Mouse (Mus musculus) forebrain, embryonic 11.5 days (tissue): ENCODE measurements around the gene Lpcat3. TPM values are rescaled to one million over a fixed set of nuclear protein-coding genes. Genes with fewer than 3 reads are reported as not detected.
A peak's percentile ranks its signal among the peaks of the same experiment; 100 is the strongest.

ENCODE experiments used
- ATAC-seq: fragments of 200-750 bp; cut with Nextera tagmentation; replicated peaks from 2 replicates; pipeline ENCODE4 v1.8.0; 2017; ENCODE audit warnings: moderate TSS enrichment; ENCODE audit not compliant: low FRiP score
- DNase-seq: peaks from one replicate; pipeline ENCODE4 v3.0.0-alpha.2; 2017; ENCODE audit warnings: low spot score
- H3K27ac ChIP-seq: fragments of 300-500 bp; sonication (generic); 2 replicates; pipeline ENCODE4 v1.5.1; 2014; ENCODE audit warnings: low read depth, low read length
- H3K27me3 ChIP-seq: fragments of 300-500 bp; sonication (generic); 2 replicates; pipeline ENCODE4 v1.6.1; 2014; ENCODE audit warnings: mild to moderate bottlenecking, low read length, mixed read lengths; ENCODE audit not compliant: control insufficient read depth, insufficient read depth
- H3K36me3 ChIP-seq: fragments of 300-500 bp; sonication (generic); 2 replicates; pipeline ENCODE4 v1.6.1; 2014; ENCODE audit warnings: mild to moderate bottlenecking, low read length, moderate library complexity, mixed read lengths; ENCODE audit not compliant: control insufficient read depth, insufficient read depth
- H3K4me1 ChIP-seq: fragments of 300-500 bp; sonication (generic); replicated peaks from 2 replicates; pipeline ENCODE4 v1.6.1; 2014; ENCODE audit warnings: low read length, mixed read lengths; ENCODE audit not compliant: control insufficient read depth, insufficient read depth
- H3K4me2 ChIP-seq: fragments of 300-500 bp; sonication (generic); 2 replicates; pipeline ENCODE4 v1.6.1; 2014; ENCODE audit warnings: low read depth, mild to moderate bottlenecking, low read length, moderate library complexity, mixed read lengths; ENCODE audit not compliant: severe bottlenecking
- H3K4me3 ChIP-seq: fragments of 300-500 bp; sonication (generic); 2 replicates; pipeline ENCODE4 v1.5.1; 2014; ENCODE audit warnings: low read depth, low read length
- H3K9ac ChIP-seq: fragments of 300-500 bp; sonication (generic); 2 replicates; pipeline ENCODE4 v1.6.1; 2014; ENCODE audit warnings: low read length
- H3K9me3 ChIP-seq: fragments of 300-500 bp; sonication (generic); 2 replicates; pipeline ENCODE4 v1.6.1; 2016; ENCODE audit warnings: low read length, mixed read lengths; ENCODE audit not compliant: control insufficient read depth
- WGBS: fragments of 180-500 bp; shearing (Covaris S2); extraction: QIAGEN DNeasy Blood & Tissue Kit; methylation state at CpG from one replicate; pipeline ENCODE4 v1.1.7; 2014; 5-methylcytosine and 5-hydroxymethylcytosine counted together
- polyA plus RNA-seq: library from polyadenylated mRNA; unstranded; fragments of >200 nt; fragmentation: Nextera tagmentation; extraction: Ambion mirVana; gene quantifications from 2 replicates; pipeline ENCODE4 v1.2.1, GENCODE M21; 2014

Lpcat3 gene
- polyA plus RNA-seq, 1 experiment from 2014 or later, result 34.3 TPM

GRCm38 (mm10) chr6:124741842-124742241 lies 79.0 kb downstream of the Lpcat3 start:
- DNase-seq, result no peak
- Histone ChIP-seq H3K27me3 (no peaks in the 10 kb centered on the region), H3K9me3 (no peaks in the 10 kb centered on the region), H3K4me2 (peak overlapping the region; percentile 81), H3K9ac (peak overlapping the region; percentile 94), H3K4me1 (peaks cover 18% of the 10 kb centered on the region), H3K27ac (peak overlapping the region; percentile 99), H3K4me3 (peak overlapping the region; percentile 51), H3K36me3 (peaks cover 9% of the 10 kb centered on the region)
- ATAC-seq, result no peak
- WGBS, result 67% methylated on average over 3 of the region's 3 CpGs

DNA sequence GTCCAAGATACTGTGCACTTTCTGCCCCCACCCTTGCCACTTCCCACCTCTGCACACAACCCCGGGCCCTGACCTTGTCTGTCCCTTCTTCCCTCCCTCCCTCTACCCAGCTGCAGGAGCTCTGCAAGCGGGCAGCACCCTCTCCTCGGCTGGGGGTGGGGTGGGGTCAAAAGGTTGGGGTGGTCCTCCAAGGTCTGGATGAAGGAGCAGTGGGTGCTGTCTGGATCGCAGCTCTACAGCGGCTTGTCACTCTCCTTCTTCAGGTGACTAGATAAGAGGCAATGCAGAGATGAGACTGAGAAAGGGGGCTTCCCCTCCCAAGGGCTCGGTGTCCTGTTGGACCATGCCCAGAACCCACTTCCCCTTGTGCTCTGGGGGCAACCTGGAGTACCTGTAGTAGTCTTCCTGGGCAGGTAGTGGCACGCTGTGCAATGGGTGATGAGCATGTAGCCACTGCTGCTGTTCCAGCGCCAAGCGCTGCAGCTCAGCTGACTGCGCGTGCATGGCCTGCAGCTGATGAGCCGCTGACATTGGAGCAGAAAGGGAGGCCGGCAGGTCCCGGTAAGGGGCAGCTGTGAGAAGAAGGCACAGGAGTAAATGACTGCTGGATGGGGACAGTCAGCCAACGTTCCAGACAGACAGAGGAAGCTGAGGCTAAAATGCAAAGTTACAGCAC lies 80.2 kb downstream of the Lpcat3 start:
- DNase-seq (no peak), ATAC-seq (no peak)
- 96% methylated on average over 15 of the region's 15 CpGs for WGBS
- Histone ChIP-seq H3K27me3 (no peaks in the 10 kb centered on the region), H3K4me3 (no peak overlapping the region), H3K4me2 (no peak overlapping the region), H3K9ac (no peak overlapping the region), H3K27ac (no peak overlapping the region), H3K36me3 (peaks cover 11% of the 10 kb centered on the region), H3K4me1 (peaks cover 18% of the 10 kb centered on the region), H3K9me3 (no peaks in the 10 kb centered on the region)

GRCm38 (mm10) chr6:124743647-124744046 lies 80.8 kb downstream of the Lpcat3 start:
- H3K9me3 ChIP-seq, result no peaks in the 10 kb centered on the region
- H3K27ac ChIP-seq, result no peak overlapping the region
- H3K4me1 ChIP-seq, result peaks cover 18% of the 10 kb centered on the region
- no peak overlapping the region for H3K9ac ChIP-seq
- DNase-seq (no peak), ATAC-seq (no peak)
- no peaks in the 10 kb centered on the region for H3K27me3 ChIP-seq
- no peak overlapping the region for H3K4me3 ChIP-seq
- peaks cover 11% of the 10 kb centered on the region for H3K36me3 ChIP-seq
- no peak overlapping the region for H3K4me2 ChIP-seq
- WGBS, result 92% methylated on average over 8 of the region's 8 CpGs

DNA sequence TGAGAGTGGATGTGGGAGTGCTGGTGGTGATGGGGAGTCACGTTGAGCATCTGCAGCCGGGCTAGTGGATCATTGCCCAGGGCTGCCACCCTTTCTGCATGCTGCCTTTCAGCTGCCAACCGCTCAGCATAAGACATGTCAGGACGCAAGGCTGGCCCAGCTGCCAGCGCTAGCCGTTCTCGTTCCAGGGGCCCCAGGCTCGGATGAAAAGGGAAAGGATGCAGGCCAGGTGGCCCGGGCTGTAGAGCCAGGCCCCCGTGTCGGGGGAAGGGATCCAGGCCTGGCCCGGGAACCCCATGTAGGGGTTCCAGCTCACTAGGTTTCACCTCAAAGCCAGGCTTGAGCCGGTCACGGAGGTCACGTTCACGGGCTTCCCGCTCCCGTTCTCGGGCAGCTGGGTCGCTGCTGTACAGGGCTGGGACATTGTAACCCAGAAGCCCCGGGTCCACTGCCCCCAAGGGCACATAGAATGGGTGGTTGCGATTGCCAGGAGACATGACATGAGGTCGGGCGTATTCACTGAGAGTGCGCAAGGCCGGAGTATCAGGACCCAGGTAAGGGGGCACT lies 82.0 kb downstream of the Lpcat3 start:
- Histone ChIP-seq H3K4me3 (peak overlapping the region; percentile 55), H3K9me3 (no peaks in the 10 kb centered on the region), H3K36me3 (peaks cover 11% of the 10 kb centered on the region), H3K27ac (no peak overlapping the region; the same call in 1 of the 2 replicates), H3K4me2 (peak overlapping the region; percentile 98), H3K27me3 (no peaks in the 10 kb centered on the region), H3K4me1 (peaks cover 17% of the 10 kb centered on the region), H3K9ac (peak overlapping the region; percentile 44)
- 75% methylated on average over 26 of the region's 26 CpGs for WGBS
- DNase-seq, result no peak
- ATAC-seq, result no peak; the same call in 1 of the 2 replicates

DNA sequence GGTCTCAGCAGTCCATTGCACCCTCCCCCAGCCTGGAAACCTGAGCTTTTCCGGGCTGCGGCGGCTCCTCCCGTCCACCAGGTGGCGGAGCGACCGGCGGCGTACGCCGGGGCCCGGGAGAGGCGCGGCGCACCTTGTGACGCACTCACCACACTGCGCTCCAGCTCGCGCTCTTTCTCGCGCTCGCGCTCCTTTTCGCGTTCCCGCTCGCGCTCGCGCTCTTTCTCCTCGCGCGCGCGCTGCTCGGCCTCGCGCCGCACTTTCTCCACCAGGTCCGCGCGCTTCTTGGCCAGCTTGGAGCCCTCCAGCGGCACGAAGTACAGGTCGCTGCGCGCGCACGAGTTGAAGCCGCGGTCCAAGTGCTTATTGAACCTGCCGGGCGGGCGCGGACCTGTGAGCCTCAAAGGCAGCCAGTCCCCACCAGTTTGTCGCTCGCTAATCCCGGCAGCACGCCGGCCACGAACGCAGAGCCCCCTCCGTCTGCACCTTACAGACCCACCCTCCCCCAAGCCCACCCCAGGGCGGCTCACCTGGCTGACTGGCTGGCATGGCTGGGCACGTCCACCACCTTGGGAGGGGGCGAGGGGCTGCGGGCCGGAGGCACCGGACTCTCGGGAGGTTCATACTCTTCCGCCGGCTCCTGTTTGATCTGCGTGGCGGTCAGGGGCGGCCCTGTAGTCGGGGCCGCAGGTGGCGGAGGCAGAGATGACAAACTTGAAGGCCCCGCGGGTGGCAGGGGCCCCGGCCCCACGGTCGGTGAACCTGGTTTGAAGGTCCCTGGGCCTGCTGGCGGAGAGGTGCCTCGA lies 82.9 kb downstream of the Lpcat3 start:
- ATAC-seq (peak; percentile 78), DNase-seq (peak; percentile 98)
- H3K9ac ChIP-seq, result peak overlapping the region; percentile 85
- H3K36me3 ChIP-seq, result peaks cover 11% of the 10 kb centered on the region
- H3K4me1 ChIP-seq, result peaks cover 16% of the 10 kb centered on the region
- H3K9me3 ChIP-seq, result no peaks in the 10 kb centered on the region
- under 1% methylated on average over 84 of the region's 85 CpGs for WGBS
- peak overlapping the region; percentile 72 for H3K27ac ChIP-seq
- H3K4me2 ChIP-seq, result peak overlapping the region; percentile 98
- H3K27me3 ChIP-seq, result no peaks in the 10 kb centered on the region
- H3K4me3 ChIP-seq, result peak overlapping the region; percentile 55

DNA sequence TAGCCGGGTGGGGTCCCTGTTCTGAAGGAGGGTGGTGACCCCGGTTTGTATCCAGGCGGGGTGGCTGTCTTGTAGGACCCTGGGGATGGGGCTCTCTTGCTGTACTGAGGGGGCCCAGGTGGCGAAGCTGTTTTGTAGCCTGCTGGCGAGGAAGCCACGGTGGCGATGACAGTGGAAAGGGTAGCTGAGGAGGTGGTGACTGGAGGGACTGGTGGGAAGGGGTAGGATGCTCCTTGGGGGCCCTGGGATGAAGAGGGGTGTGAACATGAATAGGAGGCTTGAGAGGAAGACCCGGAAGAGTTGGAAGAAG lies 83.4 kb downstream of the Lpcat3 start:
- Histone ChIP-seq H3K27ac (peak overlapping the region; percentile 72), H3K4me1 (peaks cover 16% of the 10 kb centered on the region), H3K4me2 (peak overlapping the region; percentile 98), H3K4me3 (peak overlapping the region; percentile 55), H3K36me3 (peaks cover 11% of the 10 kb centered on the region), H3K27me3 (no peaks in the 10 kb centered on the region), H3K9me3 (no peaks in the 10 kb centered on the region), H3K9ac (peak overlapping the region; percentile 85)
- ATAC-seq, result peak; percentile 5
- no peak for DNase-seq
- 14% methylated on average over 8 of the region's 8 CpGs for WGBS

- Histone ChIP-seq H3K27ac (0 out of 2 replicates have a peak overlapping the region, but pooled peaks have one; percentile 72), H3K36me3 (peaks cover 11% of the 10 kb centered on the region), H3K9ac (peak overlapping the region; percentile 85; the same call in 1 of the 2 replicates), H3K27me3 (no peaks in the 10 kb centered on the region), H3K4me2 (peak overlapping the region; percentile 98), H3K4me3 (peak overlapping the region; percentile 55; the same call in 1 of the 2 replicates), H3K4me1 (peaks cover 14% of the 10 kb centered on the region), H3K9me3 (no peaks in the 10 kb centered on the region)
- ATAC-seq (no peak), DNase-seq (no peak)
- 91% methylated on average over 7 of the region's 7 CpGs for WGBS
Observed at GRCm38 (mm10) chr6:124746654-124747632, 84.1 kb downstream of the Lpcat3 start.

DNA sequence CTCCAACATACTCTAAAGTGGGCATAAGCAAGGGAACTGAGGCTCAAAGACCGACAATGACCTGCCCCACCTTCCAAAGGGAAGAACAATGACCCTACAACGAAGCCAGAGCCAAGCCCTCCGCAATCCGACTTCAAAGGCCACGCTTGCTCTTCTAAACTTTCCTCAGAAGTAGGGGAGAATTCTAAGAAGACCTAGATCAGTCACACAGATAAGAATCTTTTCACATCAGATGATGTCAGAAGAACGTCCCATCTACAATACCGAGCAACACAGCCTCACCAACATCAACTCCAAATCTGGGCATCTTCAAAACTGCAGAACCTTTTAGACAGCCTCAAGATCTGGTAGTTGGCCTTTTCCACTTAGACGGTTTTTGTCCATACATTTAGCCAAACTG lies 87.6 kb downstream of the Lpcat3 start:
- 86% methylated on average over 8 of the region's 8 CpGs for WGBS
- no peak overlapping the region for H3K9ac ChIP-seq
- H3K27me3 ChIP-seq, result no peaks in the 10 kb centered on the region
- H3K4me1 ChIP-seq, result peaks cover 16% of the 10 kb centered on the region
- no peak overlapping the region for H3K4me3 ChIP-seq
- no peaks in the 10 kb centered on the region for H3K9me3 ChIP-seq
- H3K36me3 ChIP-seq, result peaks cover 2% of the 10 kb centered on the region; the same call in 1 of the 2 replicates
- H3K4me2 ChIP-seq, result no peak overlapping the region
- no peak overlapping the region for H3K27ac ChIP-seq
- DNase-seq (no peak), ATAC-seq (no peak)
